Mouse (Mus musculus) liver, embryonic 14.5 days (tissue): Measurements from ENCODE around the gene Pars2.

Experiments
- CTCF ChIP-seq: IDR thresholded peaks from 2 replicates; pipeline ENCODE4 v1.5.1; 2016; ENCODE audit warnings: antibody characterized with exemption, low read depth, control low read depth
- EP300 ChIP-seq: IDR thresholded peaks from 2 replicates; pipeline ENCODE4 v1.6.1; 2016; ENCODE audit warnings: antibody characterized with exemption, low read depth

DNA sequence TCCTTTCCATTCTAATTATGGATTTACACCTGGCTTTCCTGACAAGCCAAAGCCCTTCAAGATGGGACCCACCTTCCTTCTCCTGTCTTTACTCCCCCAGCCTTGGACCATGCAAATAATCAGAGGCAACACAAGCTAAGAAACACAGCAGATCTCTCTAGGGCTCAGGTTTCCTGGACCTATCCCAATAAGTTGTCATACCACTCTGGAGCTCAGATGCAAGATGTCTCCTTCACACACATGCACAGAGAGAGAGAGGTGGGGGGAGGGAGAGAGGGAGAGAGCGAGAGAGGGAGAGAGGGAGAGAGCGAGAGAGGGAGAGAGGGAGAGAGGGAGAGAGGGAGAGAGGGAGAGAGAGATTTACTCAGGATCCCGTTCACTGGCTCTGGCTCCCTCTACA lies 18.6 kb upstream of the Pars2 start:
- TF ChIP-seq EP300 (no peak), CTCF (no peak)
